Mouse (Mus musculus) adrenal gland, postnatal 0 days (tissue): Measurements from ENCODE around the gene Csrnp2. TPM values are rescaled to one million over a fixed set of nuclear protein-coding genes. Genes with fewer than 3 reads are reported as not detected.

Source experiments
- polyA plus RNA-seq: library from polyadenylated mRNA; unstranded; fragments of >200 nt; fragmentation: Nextera tagmentation; extraction: Ambion mirVana; gene quantifications from 2 replicates; pipeline ENCODE4 v1.2.1, GENCODE M21; 2015

Gene Csrnp2
- 6.5 and 7.3 TPM in 2 replicates for polyA plus RNA-seq

GRCm38 (mm10) chr15:100495102-100495501 lies at the start of gene Csrnp2:
Gene Csrnp2, minus strand, starts transcription at chr15:100495488.

GRCm38 (mm10) chr15:100468295-100469188 lies 26.7 kb downstream of the Csrnp2 start, which contains the start of gene Letmd1:
Gene Letmd1, plus strand, starts transcription at chr15:100469023.

Other genes starting within 250 kb of the Csrnp2 start
- gene Tmprss12, start 214.7 kb downstream of the Csrnp2 start, polyA plus RNA-seq, result not detected in 2 replicates
- gene Mettl7a1, start 191.3 kb downstream of the Csrnp2 start, polyA plus RNA-seq, result 11.7 and 12.6 TPM in 2 replicates
- 0.29 and 0.30 TPM in 2 replicates for gene Mettl7a3, start 160.6 kb downstream of the Csrnp2 start, polyA plus RNA-seq
- 2.6 and 10.2 TPM in 2 replicates for gene Methig1, start 142.3 kb downstream of the Csrnp2 start, polyA plus RNA-seq
- gene Mettl7a2, start 142.3 kb downstream of the Csrnp2 start, polyA plus RNA-seq, result not detected in 2 replicates
- gene Higd1c, start 130.9 kb downstream of the Csrnp2 start, polyA plus RNA-seq, result 2.4 and 11.4 TPM in 2 replicates
- gene Gm5475, start 73.3 kb downstream of the Csrnp2 start, polyA plus RNA-seq, result 0.11 and 0.28 TPM in 2 replicates
- gene Slc11a2, start 70.4 kb downstream of the Csrnp2 start, polyA plus RNA-seq, result 10.7 and 27.5 TPM in 2 replicates
- gene Letmd1, start 26.5 kb downstream of the Csrnp2 start, polyA plus RNA-seq, result 20.8 and 30.3 TPM in 2 replicates
- 12.6 and 17.6 TPM in 2 replicates for gene Tfcp2, start 56.5 kb upstream of the Csrnp2 start, polyA plus RNA-seq
- gene Pou6f1, start 104.5 kb upstream of the Csrnp2 start, polyA plus RNA-seq, result 4.7 and 5.1 TPM in 2 replicates
- 220 and 328 TPM in 2 replicates for gene Dazap2, start 119.9 kb upstream of the Csrnp2 start, polyA plus RNA-seq
- gene Smagp, start 141.5 kb upstream of the Csrnp2 start, polyA plus RNA-seq, result 18.1 and 22.9 TPM in 2 replicates
- gene Bin2, start 174.1 kb upstream of the Csrnp2 start, polyA plus RNA-seq, result 3.8 and 4.0 TPM in 2 replicates
- 190 and 236 TPM in 2 replicates for gene Cela1, start 192.4 kb upstream of the Csrnp2 start, polyA plus RNA-seq
- 7.2 and 9.6 TPM in 2 replicates for gene Galnt6, start 233.9 kb upstream of the Csrnp2 start, polyA plus RNA-seq